Mouse (Mus musculus) effector memory CD4-positive, alpha-beta T cell, adult 7 months (primary cell): ENCODE results near the gene Ddias. TPM values are rescaled to one million over a fixed set of nuclear protein-coding genes. Genes with fewer than 3 reads are reported as not detected.

Source experiments
- polyA plus RNA-seq: library from polyadenylated mRNA; unstranded; fragments of 100-300 nt; shearing (Covaris generic); gene quantifications from one replicate; pipeline ENCODE4 v1.2.1, GENCODE M21; 2017

Gene Ddias
- 3.7 TPM for polyA plus RNA-seq

GRCm38 (mm10) chr7:92874116-92874675 is at the start of gene Ddias, which contains the start of gene Prcp:
TSS of gene Ddias (minus strand) at chr7:92874247.
TSS of gene Prcp (plus strand) at chr7:92874470.

Other genes starting within 250 kb of the Ddias start
- gene Ankrd42, start 237.1 kb downstream of the Ddias start, polyA plus RNA-seq: not detected
- gene Pcf11, start 204.3 kb downstream of the Ddias start, polyA plus RNA-seq: 70.9 TPM
- gene Rab30, start 132.6 kb downstream of the Ddias start, polyA plus RNA-seq: 0.04 TPM
- 22.8 TPM for gene Prcp, start 223 bp upstream of the Ddias start, polyA plus RNA-seq
- gene Fam181b, start 205.6 kb upstream of the Ddias start, polyA plus RNA-seq: not detected